Mouse (Mus musculus) ES-Bruce4 (cell line): ENCODE data around the gene Gm17660.

ENCODE experiments used
- CTCF ChIP-seq: IDR thresholded peaks from one replicate; pipeline ENCODE4 v1.8.1; 2011; ENCODE audit warnings: low read depth, low read length
- EP300 ChIP-seq: IDR thresholded peaks from 2 replicates; pipeline ENCODE4 v1.6.1; 2011; ENCODE audit warnings: low read depth, low read length; ENCODE audit not compliant: insufficient read depth
- POLR2A ChIP-seq: IDR thresholded peaks from one replicate; pipeline ENCODE4 v1.8.1; 2011; ENCODE audit warnings: low read length; ENCODE audit not compliant: insufficient read depth

GRCm38 (mm10) chr5:104021597-104022378 lies 55.6 kb downstream of the Gm17660 start, which contains the start of gene Hsd17b11:
- TF ChIP-seq POLR2A (peak; percentile 31), EP300 (peak; percentile 95), CTCF (no peak)
